Mouse (Mus musculus): ENCODE measurements around the gene Znhit6.

Gene Znhit6

DNA sequence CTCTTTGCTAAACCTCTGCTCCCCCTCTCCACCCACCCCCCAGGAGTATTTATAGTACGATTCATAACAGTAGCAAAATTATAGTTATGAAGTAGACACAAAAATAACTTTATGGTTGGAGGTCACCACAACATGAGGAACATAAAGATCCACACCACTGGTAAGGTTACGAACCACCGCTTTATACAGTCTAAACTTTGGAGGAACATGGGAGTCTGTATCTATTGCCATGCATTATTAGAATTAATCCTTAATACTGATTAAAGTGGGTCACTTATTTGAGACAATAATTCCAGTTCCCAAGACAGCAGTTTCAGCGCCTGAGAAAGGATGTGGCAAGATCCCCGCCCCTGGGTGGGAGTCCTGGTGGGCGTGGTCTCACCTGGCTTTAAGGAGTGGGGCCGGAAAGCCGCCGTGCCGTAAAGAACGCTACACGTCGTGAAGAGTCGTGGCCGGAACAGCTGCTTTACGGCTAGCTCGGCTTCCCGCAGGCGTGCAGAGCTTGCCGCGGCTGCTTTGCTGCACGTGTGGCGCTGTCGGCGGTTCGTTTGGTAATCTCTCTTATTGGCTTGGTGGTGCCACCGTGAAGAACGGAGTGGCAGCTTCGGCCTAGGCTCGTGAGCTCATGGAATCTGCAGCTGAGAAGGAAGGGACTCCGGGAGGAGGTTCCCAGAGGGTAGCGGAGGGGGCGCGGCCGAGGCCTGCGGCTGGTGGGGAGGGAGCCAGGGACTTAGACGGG is at the start of gene Znhit6:
TSS of gene Znhit6 (plus strand) at position 463 of the 739 bp plus-strand sequence.
- DNase-seq (ENCODE audit: low read depth) = peak; percentile 95

DNA sequence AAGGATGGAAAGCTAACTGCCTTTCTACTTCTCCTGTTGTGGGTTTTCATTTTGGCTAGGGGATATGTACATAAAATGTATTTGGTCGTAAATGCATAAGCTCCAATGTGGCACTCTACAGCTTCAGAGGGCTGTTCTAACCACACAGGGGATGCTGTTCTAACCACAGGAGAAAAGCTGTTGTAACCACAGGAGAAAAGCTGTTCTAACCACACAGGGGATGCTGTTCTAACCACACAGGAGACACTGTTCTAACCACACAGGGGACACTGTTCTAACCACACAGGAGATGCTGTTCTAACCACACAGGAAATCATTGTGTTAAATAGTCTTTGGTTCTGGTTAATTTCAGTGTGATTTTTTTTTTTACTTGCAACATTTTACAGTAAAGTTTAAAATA is 38.1 kb upstream of the Znhit6 start:
- DNase-seq (ENCODE audit: low read depth) = no peak

DNA sequence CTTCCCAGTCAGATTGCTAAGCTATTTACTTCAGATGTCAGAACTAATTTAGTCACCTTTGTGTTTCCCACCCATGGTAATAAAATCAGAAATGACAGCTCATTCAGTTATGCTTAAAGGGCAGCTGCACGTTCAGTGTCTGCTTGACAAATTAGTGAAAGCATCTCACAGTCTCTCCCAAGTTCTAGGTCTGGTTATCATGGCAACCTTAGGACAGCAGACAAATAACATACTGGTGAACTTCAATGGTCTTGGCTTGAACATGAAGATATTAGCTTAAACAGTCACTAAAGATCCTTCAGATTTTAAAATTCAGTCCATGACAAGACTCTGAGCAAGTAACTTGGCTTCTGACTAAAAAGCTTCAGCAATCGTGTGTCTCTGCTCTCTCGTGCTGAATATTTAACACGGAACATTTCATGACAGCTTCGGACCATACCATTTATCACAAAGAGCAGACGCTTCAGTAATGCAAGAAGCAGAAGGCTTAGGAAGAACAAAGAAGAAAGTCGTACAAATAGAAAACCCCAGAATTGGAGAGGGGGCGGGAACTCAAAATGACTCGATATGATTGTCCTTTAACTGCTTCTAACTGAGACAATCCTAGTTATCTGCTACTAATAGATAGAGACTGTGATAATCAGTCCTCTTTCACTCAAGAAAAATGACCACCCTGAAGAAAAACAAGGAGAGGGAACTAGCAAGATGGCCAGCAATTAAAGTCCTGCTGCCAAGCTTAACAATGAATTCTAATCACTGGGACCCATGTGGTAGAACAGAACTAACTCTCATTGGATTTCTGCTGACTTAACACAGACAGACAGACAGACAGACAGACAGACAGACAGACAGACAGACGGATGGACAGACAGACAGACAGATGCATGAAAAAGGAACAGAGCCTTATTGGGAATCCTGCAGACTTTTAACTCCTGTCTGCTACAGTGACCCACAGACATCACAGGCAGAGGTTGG is 27.3 kb upstream of the Znhit6 start:
- DNase-seq (ENCODE audit: low read depth) = no peak

DNA sequence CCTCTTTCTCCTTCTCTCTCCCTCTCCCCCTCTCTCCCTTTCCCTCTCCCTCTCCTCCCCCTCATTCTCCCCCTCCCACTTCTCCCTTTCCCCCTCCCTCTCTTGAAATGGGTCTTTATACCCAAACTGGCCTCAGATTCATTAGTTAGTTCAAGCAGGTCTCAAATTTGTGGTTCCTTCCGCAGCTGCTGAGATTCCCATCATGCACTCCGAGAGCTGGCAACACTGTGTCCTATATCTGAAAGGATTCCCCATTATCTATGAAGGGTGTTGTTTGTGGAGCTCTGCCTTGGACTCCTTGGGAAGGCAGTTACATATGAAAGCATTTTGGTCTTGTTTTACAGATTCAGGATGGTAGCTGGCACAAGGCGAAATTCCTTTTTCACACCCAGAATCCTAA is 25.8 kb upstream of the Znhit6 start:
- no peak for DNase-seq (ENCODE audit: low read depth)

DNA sequence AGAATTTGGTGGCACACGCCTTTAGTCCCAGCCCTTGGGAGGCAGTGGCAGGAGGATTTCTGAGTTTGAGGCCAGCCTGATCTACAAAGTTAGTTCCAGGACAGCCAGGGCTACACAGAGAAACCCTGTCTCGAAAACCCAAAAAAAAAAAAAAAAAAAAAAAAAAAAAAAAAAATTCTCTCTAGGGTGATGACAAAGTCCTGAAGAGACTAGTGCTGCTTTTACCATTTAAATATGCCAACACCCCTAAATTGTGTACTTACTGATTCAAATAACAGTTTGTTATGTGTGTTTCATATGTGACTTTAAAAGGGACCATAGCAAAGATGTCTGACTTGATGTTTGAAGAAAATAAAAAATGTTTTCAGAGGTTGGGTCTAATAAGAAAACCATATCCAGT is 21.6 kb upstream of the Znhit6 start:
- no peak for DNase-seq (ENCODE audit: low read depth)

DNA sequence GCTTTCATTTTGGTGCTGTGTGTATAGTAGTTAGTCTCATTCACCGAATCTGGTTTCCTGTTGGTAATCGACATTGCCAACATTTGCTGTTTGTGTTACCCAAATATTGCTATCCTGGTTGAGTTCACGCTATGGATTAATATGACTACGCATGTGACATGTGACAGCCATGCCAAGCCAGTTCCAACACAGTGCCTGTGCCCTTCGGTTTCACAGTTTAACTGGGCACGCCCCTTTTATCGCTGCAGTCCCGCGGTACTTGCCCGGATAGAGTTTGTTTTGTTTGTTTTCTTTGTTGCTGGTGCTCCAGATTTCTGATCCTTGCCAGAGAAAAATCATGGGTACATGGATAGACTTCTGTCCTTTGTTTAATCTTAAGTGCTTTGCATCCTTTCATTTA is 19.8 kb upstream of the Znhit6 start:
- DNase-seq (ENCODE audit: low read depth) = no peak

DNA sequence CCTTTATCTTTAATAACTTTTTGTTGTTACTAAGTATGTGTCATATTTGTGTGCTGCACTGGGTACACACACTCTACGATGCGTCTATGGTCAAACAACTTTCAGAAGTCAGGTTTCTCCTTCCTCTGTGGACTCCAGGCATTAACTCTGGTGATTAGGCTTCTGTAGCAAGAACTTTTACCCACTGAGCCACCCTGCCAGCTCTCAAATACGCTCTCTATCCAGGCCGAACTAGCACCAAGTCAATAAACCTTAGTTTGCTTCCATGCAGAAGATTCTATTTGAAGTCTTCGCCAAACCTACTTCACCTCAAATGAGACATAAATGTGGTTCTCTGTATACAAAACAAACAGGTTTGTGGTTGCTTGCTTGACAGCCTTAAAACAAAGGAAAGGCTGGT is 16.3 kb upstream of the Znhit6 start:
- no peak for DNase-seq (ENCODE audit: low read depth)

DNA sequence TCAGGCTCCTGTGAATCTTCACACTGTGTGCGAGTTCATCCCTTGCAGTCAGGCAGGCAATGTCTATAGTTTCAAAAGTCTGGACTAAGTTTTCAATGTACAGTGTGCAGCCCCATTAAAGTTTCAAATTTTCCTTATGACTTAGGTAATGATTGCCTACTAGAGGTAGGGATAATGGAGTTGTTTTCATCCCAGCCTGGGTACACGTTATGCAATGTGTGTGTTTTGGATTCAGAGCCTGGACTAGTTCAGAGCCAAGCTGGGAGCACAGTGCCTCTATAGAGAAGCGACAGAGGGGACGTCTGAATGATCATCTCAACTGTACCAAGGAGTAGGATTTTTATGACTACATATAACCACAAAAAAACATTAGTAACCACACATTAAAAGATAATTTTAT is 15.9 kb upstream of the Znhit6 start:
- no peak for DNase-seq (ENCODE audit: low read depth)

DNA sequence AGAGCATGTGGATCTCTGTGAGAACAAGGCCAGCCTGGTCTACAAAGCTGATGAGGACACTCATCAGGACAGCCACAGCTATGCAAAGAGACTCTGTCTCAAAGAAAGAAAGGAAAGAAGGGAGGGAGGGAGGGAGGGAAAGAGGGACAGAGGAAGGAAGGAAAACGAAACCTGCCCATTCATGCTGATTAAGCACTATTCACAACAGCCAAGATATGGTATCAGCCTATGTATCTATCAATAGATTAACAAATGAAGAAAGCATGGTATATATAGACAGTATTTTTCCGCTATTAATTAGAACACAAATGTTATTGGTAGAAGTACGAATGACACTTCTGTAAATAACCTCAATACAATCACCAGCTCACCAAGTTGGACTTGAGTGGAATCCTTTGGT is 1.5 kb upstream of the Znhit6 start:
- DNase-seq (ENCODE audit: low read depth) = no peak

DNA sequence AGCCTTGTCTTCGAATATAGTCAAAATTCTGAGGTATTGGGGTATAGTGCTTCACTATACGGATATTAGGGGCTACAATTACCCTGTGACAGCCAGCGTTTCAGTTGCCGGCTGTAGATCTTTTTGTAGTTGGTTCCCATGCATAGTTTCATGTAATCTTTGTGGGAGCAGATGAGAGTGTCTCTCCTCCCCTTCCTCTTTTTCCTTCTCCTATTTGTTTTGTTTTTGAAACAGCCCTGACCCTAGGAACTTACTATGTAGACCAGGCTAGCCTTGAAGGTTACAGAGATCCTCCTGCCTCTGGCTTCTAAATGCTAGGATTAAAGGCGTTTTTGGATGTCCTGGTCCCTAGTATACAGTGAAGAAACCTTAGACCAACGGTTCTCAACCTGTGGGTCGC is 665 bp upstream of the Znhit6 start:
- DNase-seq (ENCODE audit: low read depth) = no peak

DNA sequence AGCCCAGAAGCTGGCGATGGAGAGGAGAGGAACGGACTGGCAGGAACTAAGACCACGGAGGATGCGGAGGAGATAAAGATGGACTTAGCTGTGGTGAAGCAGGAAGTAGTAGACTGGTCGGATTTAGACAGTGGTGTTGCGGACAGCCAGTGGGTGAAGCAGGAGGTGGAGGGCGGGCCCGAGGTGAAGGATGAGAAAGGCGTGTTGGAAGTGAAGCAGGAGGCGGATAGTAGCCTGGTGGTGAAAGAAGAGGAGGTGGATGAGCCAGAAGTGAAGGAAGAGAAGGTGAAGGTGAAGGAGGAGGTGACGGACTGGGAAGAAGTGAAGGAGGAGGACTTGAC is 447 bp downstream of the Znhit6 start:
- no peak for DNase-seq (ENCODE audit: low read depth)

DNA sequence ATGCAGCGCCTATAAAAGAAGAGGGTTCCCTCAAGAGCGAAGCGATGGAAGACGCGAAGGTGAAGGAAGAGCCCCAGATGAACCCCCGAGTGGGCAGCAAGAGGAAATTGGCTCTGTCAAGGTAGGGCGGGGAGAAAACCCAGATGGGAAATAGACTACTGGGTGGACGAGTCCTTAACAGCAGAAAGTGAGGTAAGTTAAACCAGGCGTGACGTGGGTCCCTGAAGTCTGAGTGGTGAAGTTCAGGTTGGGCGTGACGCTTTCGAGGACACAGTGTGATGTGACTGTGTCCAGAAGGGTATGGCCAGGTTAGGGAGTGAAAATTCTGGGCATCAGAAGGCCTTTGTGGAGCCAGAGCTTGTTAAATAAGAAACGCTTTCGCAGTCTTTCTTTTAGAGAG is 871 bp downstream of the Znhit6 start:
- no peak for DNase-seq (ENCODE audit: low read depth)

DNA sequence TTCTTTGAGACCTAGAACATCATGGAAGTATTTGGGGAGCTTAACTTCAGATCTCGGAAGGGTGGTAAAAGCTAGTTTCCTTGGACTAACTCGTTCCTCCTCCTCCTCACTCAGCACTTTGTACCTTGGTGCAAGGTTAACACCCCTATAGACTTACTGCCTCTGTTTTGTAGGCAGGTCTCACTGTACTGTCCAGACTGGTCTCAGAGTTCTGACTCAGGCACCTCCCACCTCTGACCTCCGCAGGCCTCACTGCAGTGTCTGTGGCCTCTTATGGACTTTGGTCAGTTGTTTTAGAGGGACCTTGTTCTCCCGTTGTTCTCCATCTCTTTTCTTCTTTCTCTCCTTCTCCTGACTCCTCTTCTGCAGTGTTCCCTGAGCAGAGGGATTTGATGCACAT is 7.0 kb downstream of the Znhit6 start:
- DNase-seq (ENCODE audit: low read depth) = no peak

DNA sequence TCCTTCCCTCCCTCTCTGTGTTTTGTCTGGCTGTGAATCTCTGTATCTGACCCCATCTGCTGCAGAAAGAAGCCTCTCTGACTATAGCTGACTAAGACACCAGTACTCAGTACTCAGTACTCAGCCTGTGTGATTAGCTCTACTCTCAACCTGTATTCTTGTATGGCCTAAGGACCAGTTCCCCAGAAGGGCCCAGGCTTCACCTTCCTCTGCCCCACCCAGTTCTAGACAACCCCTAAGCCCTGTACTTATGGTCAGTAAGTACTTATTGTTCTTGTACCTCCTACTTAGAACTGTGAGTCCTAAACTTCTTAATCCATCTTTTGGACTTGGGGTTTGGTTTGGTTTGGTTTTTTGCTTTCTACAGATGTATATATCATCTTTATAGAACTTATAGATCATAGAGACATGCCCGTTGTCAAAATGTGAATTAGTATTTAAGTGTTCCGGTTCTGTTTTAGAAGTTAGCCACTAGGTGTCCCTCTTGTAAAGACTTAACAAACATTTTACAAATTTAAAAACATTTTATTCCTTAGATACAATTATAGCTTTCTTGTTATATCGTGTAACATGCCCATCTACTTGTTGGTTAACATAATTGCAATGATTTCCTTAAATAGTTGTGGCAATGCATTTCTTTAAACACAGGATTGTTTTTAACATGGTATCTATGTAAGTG is 7.7 kb downstream of the Znhit6 start:
- peak; percentile 62 for DNase-seq (ENCODE audit: low read depth)

DNA sequence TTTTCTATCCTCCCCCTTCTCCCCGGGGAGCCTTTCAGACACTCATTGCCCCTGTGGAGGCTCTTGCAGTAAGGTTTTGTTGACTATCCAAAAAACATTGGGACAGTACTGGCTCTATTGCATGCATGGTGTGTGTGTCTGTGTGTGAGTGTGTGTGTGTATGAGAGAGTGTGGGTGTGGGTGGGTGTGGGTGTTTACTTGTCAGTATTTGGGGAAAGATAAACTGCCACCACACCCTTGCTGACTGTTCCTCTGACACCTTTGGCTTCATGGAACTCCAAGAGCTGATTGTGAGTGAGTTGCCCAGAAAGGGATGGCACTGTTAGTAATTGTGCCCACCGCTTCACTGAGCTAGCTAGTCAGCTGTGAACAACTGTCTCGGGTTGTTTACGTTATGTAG is 14.6 kb downstream of the Znhit6 start:
- no peak for DNase-seq (ENCODE audit: low read depth)

DNA sequence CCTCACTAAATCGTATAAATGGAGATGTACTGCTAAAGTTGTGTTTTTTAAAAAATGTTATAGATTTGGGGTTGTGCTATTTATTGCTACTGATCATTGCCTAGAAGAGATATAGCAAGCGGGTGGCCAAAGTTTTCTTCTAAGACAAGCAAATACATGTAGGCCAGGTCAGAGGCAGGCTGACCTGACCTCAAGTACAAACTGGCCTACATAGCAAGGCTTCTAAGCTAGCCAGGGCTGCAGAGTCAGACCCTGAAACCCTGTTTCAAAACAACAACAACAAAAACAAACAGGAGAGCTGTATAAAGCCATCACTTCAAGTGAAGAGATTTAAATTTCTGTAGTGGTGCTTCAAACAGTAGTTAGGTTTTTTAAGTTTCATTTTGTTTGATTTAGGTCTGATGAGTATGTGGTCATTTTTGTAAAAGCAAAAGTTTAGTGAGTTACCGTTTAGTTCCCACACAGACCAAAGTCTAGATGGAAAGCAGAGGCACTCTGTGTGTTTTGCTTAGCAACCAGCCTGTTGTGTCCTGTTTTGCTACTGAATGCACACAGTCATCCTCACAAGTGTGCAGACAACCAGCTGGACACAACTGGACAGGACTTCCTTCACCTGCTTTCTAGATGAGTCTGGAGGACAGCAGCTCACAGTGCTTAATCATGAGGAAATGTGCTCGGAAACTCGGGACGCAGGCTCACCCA is 16.0 kb downstream of the Znhit6 start:
- no peak for DNase-seq (ENCODE audit: low read depth)

DNA sequence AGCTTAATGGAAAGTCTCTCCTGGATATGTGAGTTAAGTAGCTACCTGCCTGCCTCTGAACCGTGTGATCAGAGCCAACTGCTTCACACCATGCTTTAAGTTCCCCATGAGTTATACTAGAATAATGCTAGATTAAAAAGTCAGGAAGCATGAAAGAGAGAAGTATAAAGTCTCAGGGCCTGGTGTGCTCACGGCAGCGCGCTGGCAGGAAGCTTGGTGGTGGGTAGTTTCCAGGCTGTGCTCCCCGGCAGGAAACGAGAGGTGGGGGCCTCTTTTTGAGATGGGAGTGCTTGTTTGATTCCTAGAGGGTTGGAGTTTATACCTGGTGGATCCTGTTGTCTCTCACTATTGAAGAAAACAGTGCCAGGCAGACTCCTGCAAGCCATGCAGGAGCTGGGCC is 19.3 kb downstream of the Znhit6 start:
- no peak for DNase-seq (ENCODE audit: low read depth)

DNA sequence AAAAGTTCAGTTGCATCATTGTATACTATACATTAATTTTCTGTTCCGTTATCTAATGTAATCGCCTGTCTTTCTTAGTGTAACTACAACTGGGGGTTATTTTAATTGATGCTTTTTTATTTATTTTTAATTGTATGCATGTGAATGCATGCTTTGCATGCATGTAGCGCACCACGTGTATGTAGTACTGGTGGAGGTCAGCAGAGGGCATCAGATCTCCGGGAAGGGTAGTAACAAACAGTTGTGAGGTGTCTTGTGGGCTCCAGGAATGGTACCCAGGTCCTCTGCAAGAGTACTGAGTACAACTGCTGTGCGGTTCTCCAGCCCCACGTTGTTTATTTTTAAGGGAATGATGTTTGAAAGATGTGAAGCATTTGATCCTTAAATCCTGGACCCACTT is 23.1 kb downstream of the Znhit6 start:
- no peak for DNase-seq (ENCODE audit: low read depth)

DNA sequence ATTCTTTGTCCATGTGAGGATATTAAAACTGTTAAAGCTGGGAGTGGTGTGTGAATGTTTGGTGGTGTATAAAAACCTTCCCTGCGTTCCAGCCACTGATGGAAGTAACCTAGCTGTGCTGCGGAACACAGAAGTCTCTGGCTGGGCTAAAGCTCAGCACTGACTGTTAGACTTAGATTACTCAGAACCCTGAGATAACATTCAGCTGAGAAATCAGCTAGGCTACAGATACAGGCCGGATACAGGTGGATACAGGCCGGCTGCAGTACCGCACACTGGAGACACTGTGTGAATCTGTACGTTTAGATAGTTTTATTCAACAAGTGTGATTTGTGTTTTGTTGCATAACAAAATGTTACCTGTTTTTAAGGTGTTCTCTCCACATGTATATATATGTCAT is 24.8 kb downstream of the Znhit6 start:
- no peak for DNase-seq (ENCODE audit: low read depth)

DNA sequence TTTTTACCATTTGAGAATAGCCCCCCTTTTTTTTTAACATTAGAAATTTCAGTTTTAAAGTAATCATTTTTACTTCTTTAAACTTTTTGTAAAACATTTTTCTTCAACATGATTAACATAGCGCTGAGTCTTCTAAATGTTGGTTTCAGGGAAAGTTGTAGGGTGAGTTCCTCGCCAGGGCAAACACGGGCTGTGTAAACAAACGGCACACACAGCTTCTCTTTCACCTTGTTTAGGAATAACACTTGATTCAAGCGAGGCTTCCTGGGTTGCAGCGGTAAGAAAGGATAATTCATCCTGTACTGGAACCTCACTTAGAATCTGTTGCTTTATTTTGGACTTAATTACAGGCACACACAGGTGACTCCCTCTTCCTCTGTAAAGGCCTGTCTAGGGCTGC is 25.3 kb downstream of the Znhit6 start:
- DNase-seq (ENCODE audit: low read depth) = no peak

DNA sequence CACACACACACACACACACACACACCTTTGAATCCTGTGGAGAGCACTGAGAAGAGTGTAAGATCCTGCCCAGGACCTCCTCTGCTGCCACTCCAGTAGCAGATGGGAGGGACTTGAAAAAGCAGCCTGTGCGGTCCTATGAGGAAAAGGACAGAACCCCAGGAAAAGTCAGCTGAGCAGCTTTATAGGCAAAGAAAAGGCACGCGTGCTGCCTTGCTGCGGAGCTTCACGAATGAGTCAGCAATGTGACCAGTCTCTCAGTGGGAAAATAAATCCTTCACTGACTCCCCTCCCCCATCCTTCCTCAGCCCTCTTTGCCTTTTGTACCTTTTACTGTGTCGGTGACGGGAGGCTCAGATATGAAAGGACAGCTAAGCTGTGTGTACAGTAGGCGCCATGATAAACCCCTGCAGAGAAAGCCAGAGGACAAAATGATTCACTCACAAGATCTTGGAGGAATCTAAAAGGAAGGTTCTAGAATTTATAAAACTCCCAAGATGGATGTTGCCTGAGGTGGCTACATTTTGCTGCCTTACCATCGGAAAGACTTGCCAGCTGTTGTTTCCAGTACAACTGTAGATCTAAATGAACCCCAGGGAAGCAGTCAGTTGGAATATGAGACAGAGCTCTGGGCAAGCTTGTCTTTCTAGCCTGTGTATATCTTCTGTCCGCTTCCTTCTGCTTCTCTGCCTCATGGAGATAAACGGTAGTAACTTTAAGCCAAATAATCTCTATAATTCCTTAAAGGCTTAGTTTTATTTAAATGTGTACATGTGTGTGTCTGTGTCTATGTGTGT is 26.6 kb downstream of the Znhit6 start:
- DNase-seq (ENCODE audit: low read depth) = peak; percentile 20
